In genomic region chr3:123123817-123124216, GRCm38 (mm10) we compare ENCODE assay signal across 19 mouse cellular contexts.
DNase-seq lines count a peak whose midpoint lies in the region; ATAC-seq and TF ChIP-seq lines count a peak whose summit lies in the region.
"Had no signal": no experiment of that assay in that cellular context is flagged by ENCODE, and none has a peak within 500 bp of the region (broad histone marks: within the 10 kb centered on the region; RNA-seq: fewer than 3 reads in every experiment).

No protein-coding gene starts in this region.

- no peak overlapping the region for H3K4me2 ChIP-seq in intestine, embryonic 16.5 days (ENCODE audit: low read depth, low read length)
- no peak overlapping the region for H3K4me2 ChIP-seq in stomach, postnatal 0 days (replicated peaks; ENCODE audit: low read depth)
- H3K4me2 ChIP-seq: heart, embryonic 13.5 days; hindbrain, embryonic 15.5 days had no signal

- no peak for ATAC-seq in intestine, embryonic 16.5 days
- ATAC-seq in stomach, postnatal 0 days (ENCODE audit: low FRiP score, low TSS enrichment), result no peak
- ATAC-seq: CD4-positive, CD25-positive, alpha-beta regulatory T cell, adult 4 months; forebrain, embryonic 16.5 days had no signal

- WGBS in intestine, embryonic 16.5 days, result 78% methylated on average over 8 of the region's 8 CpGs
- WGBS in stomach, postnatal 0 days, result 70% methylated on average over 8 of the region's 8 CpGs

- H3K9me3 ChIP-seq in intestine, embryonic 16.5 days (ENCODE audit: control insufficient read depth, low read length), result no peaks in the 10 kb centered on the region
- no peaks in the 10 kb centered on the region for H3K9me3 ChIP-seq in stomach, postnatal 0 days (ENCODE audit: control insufficient read depth, low read length)
- H3K9me3 ChIP-seq: embryonic facial prominence, embryonic 10.5 days; G1E; heart, embryonic 13.5 days; hindbrain, embryonic 15.5 days had no signal

- H3K27me3 ChIP-seq in intestine, embryonic 16.5 days (replicated peaks; ENCODE audit: control insufficient read depth, insufficient read depth, low read length), result no peaks in the 10 kb centered on the region
- no peaks in the 10 kb centered on the region for H3K27me3 ChIP-seq in stomach, postnatal 0 days (ENCODE audit: control insufficient read depth, insufficient read depth, low read length)
- H3K27me3 ChIP-seq: heart, embryonic 13.5 days; hindbrain, embryonic 15.5 days had no signal

- intact Hi-C loops in gastrocnemius, postnatal 14 days (cut with DNase I; ENCODE audit: low total_unique reads), result no loop called here

- TF ChIP-seq EP300 in stomach, postnatal 0 days (optimal IDR thresholded peaks at IDR 0.05), result no peak

- DNase-seq in 3T3-L1 (ENCODE audit: low read depth, low spot score), result peak; percentile 61
- peak; percentile 50 for DNase-seq in NIH3T3 (ENCODE audit: low read depth)
- DNase-seq in stomach, postnatal 0 days (ENCODE audit: low spot score), result no peak
- no peak for DNase-seq in gastrocnemius, postnatal 14 days
- DNase-seq in cerebellum, adult 9-11 months, result no peak
- DNase-seq: adrenal gland, postnatal 10 days; B cell, adult 2 months; cerebellum, adult 11-12 months; cerebellum, postnatal 10 days; gastrocnemius, postnatal 10 days; heart, postnatal 36 days had no signal

- H3K4me3 ChIP-seq in intestine, embryonic 16.5 days (ENCODE audit: low read length), result no peak overlapping the region
- H3K4me3 ChIP-seq in stomach, postnatal 0 days (ENCODE audit: low read depth, low read length), result no peak overlapping the region
- H3K4me3 ChIP-seq: embryonic facial prominence, embryonic 10.5 days; erythroblast, embryonic 14.5 days; heart, embryonic 13.5 days; hindbrain, embryonic 15.5 days had no signal

- H3K9ac ChIP-seq in intestine, embryonic 16.5 days (ENCODE audit: low read depth, low read length), result no peak overlapping the region
- H3K9ac ChIP-seq in stomach, postnatal 0 days (ENCODE audit: low read length), result no peak overlapping the region
- H3K9ac ChIP-seq: heart, embryonic 13.5 days; hindbrain, embryonic 15.5 days had no signal

- H3K27ac ChIP-seq in intestine, embryonic 16.5 days (ENCODE audit: low read length), result 0 out of 2 replicates have a peak overlapping the region, but pooled peaks have one; percentile 23
- peak overlapping the region; percentile 70 for H3K27ac ChIP-seq in stomach, postnatal 0 days (replicated peaks)
- H3K27ac ChIP-seq: embryonic facial prominence, embryonic 10.5 days; heart, embryonic 13.5 days; hindbrain, embryonic 15.5 days had no signal

- H3K4me1 ChIP-seq in intestine, embryonic 16.5 days (ENCODE audit: control insufficient read depth, insufficient read depth, low read length), result peaks cover 10% of the 10 kb centered on the region; the same call in 1 of the 2 replicates
- H3K4me1 ChIP-seq in stomach, postnatal 0 days (replicated peaks; ENCODE audit: control insufficient read depth, insufficient read depth), result no peaks in the 10 kb centered on the region
- H3K4me1 ChIP-seq: hindbrain, embryonic 15.5 days had no signal

- no peak for TF ChIP-seq CTCF in stomach, postnatal 0 days (IDR thresholded peaks at IDR 0.05; ENCODE audit: low read depth)

- no peaks in the 10 kb centered on the region for H3K36me3 ChIP-seq in intestine, embryonic 16.5 days (ENCODE audit: control insufficient read depth, insufficient read depth, low read length)
- H3K36me3 ChIP-seq in stomach, postnatal 0 days (ENCODE audit: control insufficient read depth, insufficient read depth, low read length), result no peaks in the 10 kb centered on the region
- H3K36me3 ChIP-seq: embryonic facial prominence, embryonic 10.5 days; G1E; heart, embryonic 13.5 days; hindbrain, embryonic 15.5 days had no signal

Comparison
In these comparisons a context has a peak if more than half of its experiments do, and no peak if none do; other contexts are left out.
1. DNase-seq: peak in 3T3-L1 (single experiment) and NIH3T3 (single experiment); none in stomach, postnatal 0 days (single experiment), gastrocnemius, postnatal 14 days (single experiment) and cerebellum, adult 9-11 months (single experiment).